Mouse (Mus musculus) CH12.LX (cell line): ENCODE measurements at regions not wholly inside any gene's neighbourhood (a gene's known extent, or its start where the extent isn't known, plus 50 kb on each side); places are given as distances from the start of the nearest gene placed in this dataset.

Experiments used
- DNase-seq: peaks from one replicate; pipeline ENCODE4 v3.0.0-alpha.2; 2013; ENCODE audit errors: extremely low read depth
- H3K27ac ChIP-seq: 2 replicates; pipeline ENCODE4 v1.5.1; 2012; ENCODE audit warnings: low read depth, mild to moderate bottlenecking, control low read depth, moderate library complexity; ENCODE audit not compliant: insufficient read depth
- H3K27me3 ChIP-seq: replicated peaks from 2 replicates; pipeline ENCODE3; 2012; ENCODE audit warnings: inconsistent platforms
- H3K36me3 ChIP-seq, 2 experiments: replicated peaks in 1 of 2; 2 replicates each; pipeline versions ENCODE3 to v1.6.1; 2012; ENCODE audit warnings: inconsistent platforms in 1 of 2, low read length in 1 of 2, mild to moderate bottlenecking in 1 of 2, mixed read lengths in 1 of 2, moderate library complexity in 1 of 2; ENCODE audit not compliant: control insufficient read depth in 1 of 2, insufficient read depth in 1 of 2
- H3K4me1 ChIP-seq, 2 experiments: 2 replicates each; pipeline ENCODE4 v1.6.1; 2012; ENCODE audit warnings: inconsistent platforms in 1 of 2, moderate library complexity in 1 of 2; ENCODE audit not compliant: insufficient read depth in 2 of 2, control insufficient read depth in 1 of 2
- H3K4me2 ChIP-seq: 2 replicates; pipeline ENCODE4 v1.6.1; 2012; ENCODE audit warnings: low read depth, mild to moderate bottlenecking, control low read depth; ENCODE audit not compliant: poor library complexity, insufficient read depth, severe bottlenecking
- H3K4me3 ChIP-seq, 3 experiments: fragments of 150-350 bp in 1 of 3; sonication (generic) in 1 of 3; replicated peaks in 1 of 3; 2 replicates each; pipeline versions ENCODE3 to v1.5.1; 2011 to 2012; ENCODE audit warnings: low read depth in 2 of 3, low read length in 2 of 3, mild to moderate bottlenecking in 2 of 3, moderate library complexity in 2 of 3, control low read depth in 1 of 3, improper control_type of control experiment in 1 of 3, inconsistent platforms in 1 of 3, mixed read lengths in 1 of 3; ENCODE audit not compliant: poor library complexity in 1 of 3
- H3K79me2 ChIP-seq: replicated peaks from 2 replicates; pipeline ENCODE4 v1.6.1; 2012; ENCODE audit warnings: mild to moderate bottlenecking, moderate library complexity; ENCODE audit not compliant: control insufficient read depth, poor library complexity, insufficient read depth, severe bottlenecking; ENCODE audit errors: extremely low read depth
- H3K9ac ChIP-seq: 2 replicates; pipeline ENCODE4 v1.6.1; 2012; ENCODE audit warnings: low read depth, mild to moderate bottlenecking, control low read depth, moderate library complexity; ENCODE audit not compliant: insufficient read depth
- H3K9me3 ChIP-seq: replicated peaks from 2 replicates; pipeline ENCODE3; 2012; ENCODE audit warnings: low read length, inconsistent platforms, mixed read lengths
- BHLHE40 ChIP-seq: IDR thresholded peaks from 2 replicates; pipeline ENCODE4 v1.6.1; 2011; ENCODE audit warnings: mild to moderate bottlenecking, low read depth, low read length, improper control_type of control experiment
- CHD1 ChIP-seq: IDR thresholded peaks from 2 replicates; pipeline ENCODE4 v1.6.1; 2012; ENCODE audit warnings: low read depth, low read length, improper control_type of control experiment, inconsistent platforms
- CHD2 ChIP-seq: IDR thresholded peaks from 2 replicates; pipeline ENCODE4 v1.6.1; 2011; ENCODE audit warnings: low read length, improper control_type of control experiment
- CTCF ChIP-seq, 2 experiments: IDR thresholded peaks in 1 of 2; conservative IDR thresholded peaks in 1 of 2; 2 replicates each; pipeline ENCODE4 v1.5.1; 2011 to 2012; ENCODE audit warnings: low read depth in 2 of 2, low read length in 2 of 2, improper control_type of control experiment in 1 of 2, inconsistent platforms in 1 of 2, mild to moderate bottlenecking in 1 of 2, moderate library complexity in 1 of 2
- EP300 ChIP-seq: IDR thresholded peaks from 2 replicates; pipeline ENCODE4 v1.6.1; 2011; ENCODE audit warnings: low read length, improper control_type of control experiment
- ETS1 ChIP-seq: conservative IDR thresholded peaks from 2 replicates; pipeline ENCODE4 v1.6.1; 2012; ENCODE audit warnings: low read depth, mild to moderate bottlenecking, inconsistent platforms, low read length, improper control_type of control experiment, moderate library complexity
- HCFC1 ChIP-seq: IDR thresholded peaks from 2 replicates; pipeline ENCODE4 v1.6.1; 2012; ENCODE audit warnings: low read depth, mild to moderate bottlenecking, inconsistent platforms, low read length, improper control_type of control experiment
- KAT2A ChIP-seq: IDR thresholded peaks from 2 replicates; pipeline ENCODE4 v1.6.1; 2012; ENCODE audit warnings: low read length, improper control_type of control experiment, inconsistent platforms; ENCODE audit not compliant: insufficient replicate concordance
- MEF2A ChIP-seq: IDR thresholded peaks from 2 replicates; pipeline ENCODE4 v1.6.1; 2014; ENCODE audit warnings: low read depth, mild to moderate bottlenecking, inconsistent platforms, low read length, improper control_type of control experiment, borderline replicate concordance
- MXI1 ChIP-seq: IDR thresholded peaks from 2 replicates; pipeline ENCODE4 v1.6.1; 2011; ENCODE audit warnings: mild to moderate bottlenecking, low read depth, low read length, improper control_type of control experiment
- MYC ChIP-seq: IDR thresholded peaks from 2 replicates; pipeline ENCODE4 v1.6.1; 2011; ENCODE audit warnings: low read depth, mild to moderate bottlenecking, improper control_type of control experiment, low read length
- NELFE ChIP-seq: IDR thresholded peaks from 2 replicates; pipeline ENCODE4 v1.6.1; 2011; ENCODE audit warnings: low read depth, low read length, improper control_type of control experiment
- PAX5 ChIP-seq: IDR thresholded peaks from 2 replicates; pipeline ENCODE4 v1.6.1; 2012; ENCODE audit warnings: low read length, inconsistent platforms, mixed read lengths
- POLR2AphosphoS2 ChIP-seq: IDR thresholded peaks from 2 replicates; pipeline ENCODE4 v1.6.1; 2011; ENCODE audit warnings: low read depth, low read length, improper control_type of control experiment
- RCOR1 ChIP-seq: conservative IDR thresholded peaks from 2 replicates; pipeline ENCODE4 v1.6.1; 2012; ENCODE audit warnings: low read depth, mild to moderate bottlenecking, inconsistent platforms, low read length, improper control_type of control experiment
- SMC3 ChIP-seq: IDR thresholded peaks from 2 replicates; pipeline ENCODE4 v1.6.1; 2011; ENCODE audit warnings: low read depth, low read length, improper control_type of control experiment
- UBTF ChIP-seq: IDR thresholded peaks from 2 replicates; pipeline ENCODE4 v1.6.1; 2012; ENCODE audit warnings: low read depth, mild to moderate bottlenecking, inconsistent platforms, low read length, improper control_type of control experiment, moderate library complexity
- USF1 ChIP-seq: IDR thresholded peaks from 2 replicates; pipeline ENCODE4 v1.6.1; 2014; ENCODE audit warnings: low read depth, mild to moderate bottlenecking, inconsistent platforms, low read length, improper control_type of control experiment
- USF2 ChIP-seq: conservative IDR thresholded peaks from 2 replicates; pipeline ENCODE4 v1.6.1; 2011; ENCODE audit warnings: low read depth, low read length, improper control_type of control experiment
- ZC3H11A ChIP-seq: IDR thresholded peaks from 2 replicates; pipeline ENCODE4 v1.6.1; 2012; ENCODE audit warnings: low read depth, mild to moderate bottlenecking, inconsistent platforms, low read length, improper control_type of control experiment
- ZKSCAN1 ChIP-seq: IDR thresholded peaks from 2 replicates; pipeline ENCODE4 v1.6.1; 2012; ENCODE audit warnings: low read depth, inconsistent platforms, low read length, improper control_type of control experiment, borderline replicate concordance
- ZMIZ1 ChIP-seq: IDR thresholded peaks from 2 replicates; pipeline ENCODE4 v1.6.1; 2012; ENCODE audit warnings: low read depth, mild to moderate bottlenecking, inconsistent platforms, low read length, improper control_type of control experiment
- ZNF384 ChIP-seq: IDR thresholded peaks from 2 replicates; pipeline ENCODE4 v1.6.1; 2012; ENCODE audit warnings: low read depth, low read length, improper control_type of control experiment, inconsistent platforms
- dilution Hi-C: fragments of 300-500 bp; cut with MboI; formaldehyde crosslinking; loops from 2 replicates; pipeline ENCODE4 v1.14.3; 2020; ENCODE audit warnings: low sequenced_read_pairs; ENCODE audit not compliant: extremely low pct_unique_long_range_greater_than_20kb, extremely low pct_ligation_motif_present
- in situ Hi-C: fragments of 300-500 bp; cut with MboI; formaldehyde crosslinking; loops from 3 replicates; pipeline ENCODE4 v1.14.3; 2019; ENCODE audit warnings: low sequenced_read_pairs, low pct_ligation_motif_present, low pct_unique_long_range_greater_than_20kb, mixed read lengths

DNA sequence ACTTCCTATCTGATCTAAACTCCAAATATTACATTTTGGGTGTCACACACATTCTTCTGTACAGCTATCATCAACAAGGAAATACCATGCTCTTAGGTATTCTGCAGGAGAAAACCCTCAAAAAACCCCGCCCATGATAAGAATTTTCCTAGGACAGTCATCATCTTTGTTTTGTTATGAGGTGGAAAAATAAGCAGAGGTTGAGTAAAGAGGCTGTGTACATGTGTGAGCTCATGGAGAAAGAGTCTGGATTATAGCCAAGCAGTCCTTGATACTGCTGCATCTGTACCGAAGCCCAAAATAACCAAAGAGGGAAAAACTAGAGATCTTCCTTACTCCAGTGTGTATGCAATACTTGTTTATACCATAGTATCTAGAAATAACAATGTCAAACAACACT is 1215.3 kb upstream of the Cited2 start:
- TF ChIP-seq BHLHE40 (no peak), UBTF (no peak), SMC3 (no peak), CHD2 (no peak), MXI1 (no peak), ZNF384 (no peak), RCOR1 (no peak), KAT2A (no peak), HCFC1 (no peak), POLR2AphosphoS2 (no peak), ZKSCAN1 (no peak), NELFE (no peak), PAX5 (no peak), MYC (no peak), ETS1 (no peak), USF2 (no peak), USF1 (no peak), CHD1 (no peak), ZMIZ1 (no peak)
- TF ChIP-seq, all 38 proteins: peak for 0
- Histone ChIP-seq H3K79me2 (no peaks in the 10 kb centered on the region), H3K27ac (no peak overlapping the region), H3K4me2 (no peak overlapping the region; the same call in 1 of the 2 replicates), H3K4me1 (no peaks in the 10 kb centered on the region), H3K9ac (no peak overlapping the region), H3K27me3 (no peaks in the 10 kb centered on the region), H3K9me3 (no peaks in the 10 kb centered on the region), H3K36me3 (no peaks in the 10 kb centered on the region), H3K4me3 (no peak overlapping the region)
- in situ Hi-C loops = no loop called here
- dilution Hi-C loops = no loop called here
- DNase-seq = no peak

DNA sequence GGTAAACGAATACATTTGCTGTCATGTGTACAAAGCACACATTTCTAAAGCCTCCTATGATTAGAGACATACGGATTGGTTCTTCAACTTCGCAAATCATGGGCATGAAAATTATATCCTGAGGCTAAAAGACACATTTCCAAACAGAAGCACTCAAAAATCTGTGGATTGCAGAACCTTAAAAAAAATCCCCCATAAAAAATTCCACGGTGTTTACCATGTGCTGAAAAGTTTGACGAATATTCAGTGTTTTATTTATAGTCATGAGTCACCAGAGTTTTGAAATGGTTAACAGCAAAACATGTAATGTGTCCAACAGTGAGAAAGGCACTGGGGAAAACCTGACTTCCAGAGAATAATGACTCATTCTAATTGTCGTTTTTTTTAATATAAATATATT is 1214.9 kb upstream of the Cited2 start:
- no peaks in the 10 kb centered on the region for H3K9me3 ChIP-seq
- H3K4me3 ChIP-seq = no peak overlapping the region
- no peaks in the 10 kb centered on the region for H3K79me2 ChIP-seq
- dilution Hi-C loops = no loop called here
- H3K9ac ChIP-seq = no peak overlapping the region
- H3K4me1 ChIP-seq = no peaks in the 10 kb centered on the region
- in situ Hi-C loops = no loop called here
- no peaks in the 10 kb centered on the region for H3K36me3 ChIP-seq
- H3K27me3 ChIP-seq = no peaks in the 10 kb centered on the region
- TF ChIP-seq EP300 (0 out of 2 replicates have a peak, but pooled peaks have one; percentile 8), PAX5 (no peak), MEF2A (0 out of 2 replicates have a peak, but pooled peaks have one; percentile 10), ZC3H11A (no peak), CTCF (conservative IDR thresholded peaks at IDR 0.05 in 1 of 2, IDR thresholded peaks at IDR 0.05 in 1 of 2; ENCODE audit: low read depth in 2 of 2, low read length in 2 of 2) (no peak)
- H3K27ac ChIP-seq = no peak overlapping the region
- no peak for DNase-seq
- H3K4me2 ChIP-seq = peak overlapping the region; percentile 36; the same call in 1 of the 2 replicates
